Mouse (Mus musculus) thymus, adult 2 months (tissue): Measurements from ENCODE around the gene Adgrg3.

Source experiments
- CTCF ChIP-seq: fragments of 200-500 bp; IDR thresholded peaks from 2 replicates; pipeline ENCODE4 v1.5.1; 2012; ENCODE audit warnings: mild to moderate bottlenecking, control low read depth, low read length, moderate library complexity, borderline replicate concordance; ENCODE audit not compliant: control insufficient read depth, poor library complexity, insufficient read depth; ENCODE audit errors: extremely low read depth
- POLR2A ChIP-seq: fragments of 200-500 bp; IDR thresholded peaks from 2 replicates; pipeline ENCODE4 v1.6.1; 2012; ENCODE audit warnings: mild to moderate bottlenecking, low read length, control low read depth, moderate library complexity; ENCODE audit not compliant: control insufficient read depth, poor library complexity, insufficient read depth; ENCODE audit errors: extremely low read depth

DNA sequence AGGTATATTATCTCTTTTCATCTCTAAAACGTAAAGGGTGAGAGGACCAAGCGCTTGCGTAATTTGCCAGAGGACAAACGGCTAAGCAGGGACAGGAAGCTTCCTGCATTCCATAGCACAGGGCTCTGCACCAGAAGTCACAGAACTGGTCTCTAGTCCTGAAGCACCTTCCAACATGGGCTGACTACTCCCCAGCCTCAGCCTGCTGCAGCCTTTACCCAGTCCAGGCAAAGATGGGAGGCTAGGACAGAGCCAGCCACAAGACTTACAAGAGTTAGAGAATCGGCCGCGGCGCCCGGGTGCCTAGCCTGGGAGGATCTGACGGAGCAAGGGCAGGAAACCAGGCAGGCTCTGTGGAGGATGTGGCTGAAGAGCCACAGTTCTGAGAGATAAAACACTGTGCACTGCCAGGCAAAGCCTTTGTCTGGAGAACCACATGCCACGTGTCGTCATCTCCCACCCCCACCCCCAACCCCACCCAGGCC, 2.8 kb downstream of the Adgrg3 start:
- TF ChIP-seq CTCF = no peak
- TF ChIP-seq POLR2A = no peak
